ENCODE assay signal across 11 mouse cellular contexts in genomic region chr2:32033436-32033835, GRCm38 (mm10). TPM values are rescaled to one million over a fixed set of nuclear protein-coding genes. Genes with fewer than 3 reads are reported as not detected.
DNase-seq lines count a peak whose midpoint lies in the region; ATAC-seq and TF ChIP-seq lines count a peak whose summit lies in the region.
"Had no signal": no experiment of that assay in that cellular context is flagged by ENCODE, and none has a peak within 500 bp of the region (broad histone marks: within the 10 kb centered on the region; RNA-seq: fewer than 3 reads in every experiment).

No protein-coding gene starts in this region.

- peaks cover 4% of the 10 kb centered on the region; the same call in 1 of the 2 replicates for H3K36me3 ChIP-seq in thymus, adult 2 months (ENCODE audit: control insufficient read depth, insufficient read depth, low read length)
- H3K36me3 ChIP-seq in forebrain, embryonic 11.5 days (ENCODE audit: control insufficient read depth, insufficient read depth, low read length), result peaks cover 12% of the 10 kb centered on the region

- DNase-seq in cerebellum, postnatal 10 days, result peak; percentile 47 to 63
- DNase-seq in cerebellum, adult 8-10 months, result no peak
- DNase-seq in thymus, adult 2 months, result peak; percentile 25
- DNase-seq in thymus, postnatal 25 days, result no peak
- DNase-seq in gastrocnemius, postnatal 25 days, result peak; percentile 79
- DNase-seq in skeletal muscle tissue, adult 2 months (ENCODE audit: low read depth, low spot score), result peak; percentile 86
- no peak for DNase-seq in urinary bladder, adult 2 months (ENCODE audit: low spot score)
- DNase-seq in forebrain, embryonic 11.5 days (ENCODE audit: low spot score), result no peak

- WGBS in thymus, adult 2 months, result 93% methylated on average over 6 of the region's 6 CpGs
- 93% methylated on average over 6 of the region's 6 CpGs for WGBS in forebrain, embryonic 11.5 days

- peaks cover 56% of the 10 kb centered on the region for H3K4me1 ChIP-seq in thymus, adult 2 months (replicated peaks; ENCODE audit: control insufficient read depth, insufficient read depth, low read length)
- H3K4me1 ChIP-seq in forebrain, embryonic 11.5 days (replicated peaks; ENCODE audit: control insufficient read depth, insufficient read depth, low read length), result no peaks in the 10 kb centered on the region
- H3K4me1 ChIP-seq: forebrain, embryonic 10.5 days; limb, embryonic 13.5 days had no signal

- no peak for TF ChIP-seq CTCF in thymus, adult 2 months (IDR thresholded peaks at IDR 0.05; ENCODE audit: borderline replicate concordance, control insufficient read depth, extremely low read depth, insufficient read depth, low read length, poor library complexity)

- H3K27me3 ChIP-seq in thymus, adult 2 months (ENCODE audit: control insufficient read depth, insufficient read depth, low read length), result no peaks in the 10 kb centered on the region
- no peaks in the 10 kb centered on the region for H3K27me3 ChIP-seq in forebrain, embryonic 11.5 days (ENCODE audit: control insufficient read depth, insufficient read depth, low read length)
- H3K27me3 ChIP-seq: limb, embryonic 13.5 days had no signal

- H3K27ac ChIP-seq in thymus, adult 2 months (ENCODE audit: control insufficient read depth, insufficient read depth, low read length), result peak overlapping the region; percentile 81
- H3K27ac ChIP-seq in forebrain, embryonic 11.5 days (ENCODE audit: low read depth, low read length), result no peak overlapping the region
- H3K27ac ChIP-seq: forebrain, embryonic 10.5 days; kidney, postnatal 0 days; limb, embryonic 13.5 days had no signal

- H3K9me3 ChIP-seq in forebrain, embryonic 11.5 days (ENCODE audit: control insufficient read depth, low read length), result no peaks in the 10 kb centered on the region
- H3K9me3 ChIP-seq: forebrain, embryonic 10.5 days; limb, embryonic 13.5 days had no signal

- H3K4me2 ChIP-seq in forebrain, embryonic 11.5 days (ENCODE audit: low read depth, low read length, severe bottlenecking), result no peak overlapping the region
- H3K4me2 ChIP-seq: limb, embryonic 13.5 days had no signal

- ATAC-seq in forebrain, embryonic 11.5 days (replicated peaks; ENCODE audit: low FRiP score), result no peak

- H3K4me3 ChIP-seq in thymus, adult 2 months (ENCODE audit: control insufficient read depth, insufficient read depth, low read length), result peak overlapping the region; percentile 48
- H3K4me3 ChIP-seq in forebrain, embryonic 11.5 days (ENCODE audit: low read depth, low read length), result no peak overlapping the region
- H3K4me3 ChIP-seq: forebrain, embryonic 10.5 days; limb, embryonic 13.5 days had no signal

- no peak for TF ChIP-seq POLR2A in thymus, adult 2 months (IDR thresholded peaks at IDR 0.05; ENCODE audit: control insufficient read depth, extremely low read depth, insufficient read depth, low read length, poor library complexity)

- H3K9ac ChIP-seq in forebrain, embryonic 11.5 days (ENCODE audit: low read length), result no peak overlapping the region
- H3K9ac ChIP-seq: limb, embryonic 13.5 days had no signal

RNA-seq across cellular contexts. Expression of gene Fam78a, which starts 51.2 kb away (rescaled TPM):
- polyA plus RNA-seq in thymus, adult 2 months (2012; rRNA removed), result 189 and 210 TPM in 2 replicates
- 10 to 100 TPM; 15.1 to 15.9 TPM for total RNA-seq in gastrocnemius, postnatal 25 days (2021)
- 0.48 and 0.74 TPM in 2 replicates for polyA plus RNA-seq in urinary bladder, adult 2 months (2012; rRNA removed)
- 1.5 and 1.8 TPM in 2 replicates for polyA plus RNA-seq in forebrain, embryonic 11.5 days (2014; fragmentation: Nextera tagmentation; extraction: Ambion mirVana)

RNA-seq across cellular contexts. Expression of gene Nup214, which starts 59.2 kb away (rescaled TPM):
- polyA plus RNA-seq in thymus, adult 2 months (2012; rRNA removed), result 75.8 and 82.8 TPM in 2 replicates
- total RNA-seq in gastrocnemius, postnatal 25 days (2021), result 10 to 100 TPM; 18.6 to 21.4 TPM
- 20.4 and 28.2 TPM in 2 replicates for polyA plus RNA-seq in urinary bladder, adult 2 months (2012; rRNA removed)
- 76.0 and 81.8 TPM in 2 replicates for polyA plus RNA-seq in forebrain, embryonic 11.5 days (2014; fragmentation: Nextera tagmentation; extraction: Ambion mirVana)

Comparison
In these comparisons a context has a peak if more than half of its experiments do, and no peak if none do; other contexts are left out.
1. DNase-seq: peak in cerebellum, postnatal 10 days (2 of 2), thymus, adult 2 months (single experiment), gastrocnemius, postnatal 25 days (single experiment) and skeletal muscle tissue, adult 2 months (single experiment); none in cerebellum, adult 8-10 months (single experiment), thymus, postnatal 25 days (single experiment), urinary bladder, adult 2 months (single experiment) and forebrain, embryonic 11.5 days (single experiment).
2. RNA of gene Fam78a, which starts 51.2 kb away (polyA plus RNA-seq): 189 to 210 TPM in thymus, adult 2 months; 1.5 to 1.8 TPM in forebrain, embryonic 11.5 days and 0.48 to 0.74 TPM in urinary bladder, adult 2 months; every median in the first group is over 10 times any median in the second.